In the genomic region with DNA sequence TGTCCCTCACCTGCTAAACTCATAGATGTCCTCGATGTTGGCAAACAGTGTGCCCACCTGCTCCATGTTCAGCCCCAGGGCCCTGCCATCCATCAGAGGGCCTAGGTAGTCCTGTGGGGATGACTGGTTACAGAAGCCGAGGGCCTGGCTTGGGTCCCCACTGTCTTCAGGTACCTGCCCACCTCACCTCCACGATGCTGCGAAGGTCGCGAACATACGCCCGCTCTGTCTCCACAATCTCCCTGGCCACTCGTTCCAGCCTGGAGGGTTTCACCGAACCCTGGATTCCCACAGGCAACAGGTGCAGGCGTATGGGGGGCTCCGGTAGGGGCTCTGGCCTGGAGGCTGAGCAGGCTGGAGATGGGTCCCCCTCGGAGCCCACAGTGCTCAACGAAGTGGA, we compare ENCODE assay signal across 8 mouse cellular contexts. TPM values are rescaled to one million over a fixed set of nuclear protein-coding genes. Genes with fewer than 3 reads are reported as not detected.
DNase-seq lines count a peak whose midpoint lies in the region; ATAC-seq and TF ChIP-seq lines count a peak whose summit lies in the region.

No protein-coding gene starts in this region.

- WGBS in heart, embryonic 10.5 days = 90% methylated on average over 14 of the region's 14 CpGs
- 95% methylated on average over 14 of the region's 14 CpGs for WGBS in midbrain, embryonic 10.5 days
- WGBS in midbrain, postnatal 0 days = 92% methylated on average over 14 of the region's 14 CpGs
- 94% methylated on average over 14 of the region's 14 CpGs for WGBS in limb, embryonic 11.5 days
- WGBS in stomach, embryonic 15.5 days = 89% methylated on average over 14 of the region's 14 CpGs

- peaks cover 53% of the 10 kb centered on the region for H3K36me3 ChIP-seq in heart, embryonic 10.5 days
- H3K36me3 ChIP-seq in midbrain, embryonic 10.5 days = peaks cover 56% of the 10 kb centered on the region
- H3K36me3 ChIP-seq in midbrain, postnatal 0 days (ENCODE audit: insufficient read depth, low read length) = no peaks in the 10 kb centered on the region
- peaks cover 16% of the 10 kb centered on the region for H3K36me3 ChIP-seq in limb, embryonic 11.5 days (ENCODE audit: control insufficient read depth, insufficient read depth, low read length)
- H3K36me3 ChIP-seq in stomach, embryonic 15.5 days = peaks cover 27% of the 10 kb centered on the region

- DNase-seq in heart, embryonic 10.5 days (ENCODE audit: low spot score) = no peak
- no peak for DNase-seq in heart, postnatal 4 days
- no peak for DNase-seq in midbrain, embryonic 10.5 days (ENCODE audit: low spot score)
- DNase-seq in midbrain, postnatal 0 days (ENCODE audit: low spot score) = no peak
- no peak for DNase-seq in limb, embryonic 11.5 days (ENCODE audit: low spot score)
- no peak for DNase-seq in thymus, postnatal 25 days
- DNase-seq in frontal cortex, adult 2 months (ENCODE audit: extremely low spot score in 1 of 2, low spot score in 1 of 2) = no peak

- H3K27me3 ChIP-seq in heart, embryonic 10.5 days (ENCODE audit: insufficient read depth, poor library complexity, severe bottlenecking) = no peaks in the 10 kb centered on the region
- no peaks in the 10 kb centered on the region for H3K27me3 ChIP-seq in midbrain, embryonic 10.5 days (ENCODE audit: low read depth, poor library complexity, severe bottlenecking)
- no peaks in the 10 kb centered on the region for H3K27me3 ChIP-seq in midbrain, postnatal 0 days (ENCODE audit: insufficient read depth, low read length)
- no peaks in the 10 kb centered on the region for H3K27me3 ChIP-seq in limb, embryonic 11.5 days (ENCODE audit: control insufficient read depth, insufficient read depth, low read length)
- no peaks in the 10 kb centered on the region for H3K27me3 ChIP-seq in stomach, embryonic 15.5 days (replicated peaks)

- no peak for TF ChIP-seq CTCF in midbrain, postnatal 0 days (IDR thresholded peaks at IDR 0.05)

- peaks cover 41% of the 10 kb centered on the region for H3K4me1 ChIP-seq in heart, embryonic 10.5 days
- H3K4me1 ChIP-seq in midbrain, embryonic 10.5 days = peaks cover 37% of the 10 kb centered on the region
- H3K4me1 ChIP-seq in midbrain, postnatal 0 days (ENCODE audit: insufficient read depth, low read length) = peaks cover 10% of the 10 kb centered on the region; the same call in 1 of the 2 replicates
- peaks cover 11% of the 10 kb centered on the region for H3K4me1 ChIP-seq in limb, embryonic 11.5 days (ENCODE audit: control insufficient read depth, insufficient read depth, low read length)
- H3K4me1 ChIP-seq in stomach, embryonic 15.5 days = peaks cover 20% of the 10 kb centered on the region

- H3K4me3 ChIP-seq in heart, embryonic 10.5 days = peak overlapping the region; percentile 87
- H3K4me3 ChIP-seq in midbrain, embryonic 10.5 days = peak overlapping the region; percentile 90
- H3K4me3 ChIP-seq in midbrain, postnatal 0 days (ENCODE audit: low read depth, low read length) = no peak overlapping the region
- peak overlapping the region; percentile 81; the same call in 1 of the 2 replicates for H3K4me3 ChIP-seq in limb, embryonic 11.5 days (ENCODE audit: low read depth, low read length)
- peak overlapping the region; percentile 63 for H3K4me3 ChIP-seq in stomach, embryonic 15.5 days (replicated peaks)

- no peaks in the 10 kb centered on the region for H3K9me3 ChIP-seq in heart, embryonic 10.5 days
- H3K9me3 ChIP-seq in midbrain, embryonic 10.5 days (replicated peaks) = no peaks in the 10 kb centered on the region
- H3K9me3 ChIP-seq in midbrain, postnatal 0 days (ENCODE audit: low read length) = no peaks in the 10 kb centered on the region
- H3K9me3 ChIP-seq in limb, embryonic 11.5 days (ENCODE audit: control insufficient read depth, low read length) = no peaks in the 10 kb centered on the region
- no peaks in the 10 kb centered on the region for H3K9me3 ChIP-seq in stomach, embryonic 15.5 days

- ATAC-seq in midbrain, postnatal 0 days (ENCODE audit: low FRiP score) = no peak
- ATAC-seq in limb, embryonic 11.5 days (ENCODE audit: insufficient number of reproducible peaks, low FRiP score, low TSS enrichment, low read depth) = no peak
- no peak for ATAC-seq in stomach, embryonic 15.5 days (ENCODE audit: insufficient read depth, low FRiP score, low read depth)

- H3K9ac ChIP-seq in midbrain, postnatal 0 days (replicated peaks; ENCODE audit: low read length, poor library complexity, severe bottlenecking) = no peak overlapping the region
- H3K9ac ChIP-seq in limb, embryonic 11.5 days (ENCODE audit: low read length) = no peak overlapping the region
- H3K9ac ChIP-seq in stomach, embryonic 15.5 days = no peak overlapping the region

- peak overlapping the region; percentile 26; the same call in 1 of the 2 replicates for H3K27ac ChIP-seq in heart, embryonic 10.5 days
- H3K27ac ChIP-seq in midbrain, embryonic 10.5 days (replicated peaks) = peak overlapping the region; percentile 94
- no peak overlapping the region for H3K27ac ChIP-seq in midbrain, postnatal 0 days (ENCODE audit: low read depth, low read length)
- H3K27ac ChIP-seq in limb, embryonic 11.5 days (replicated peaks; ENCODE audit: low read depth, low read length) = no peak overlapping the region
- H3K27ac ChIP-seq in stomach, embryonic 15.5 days = no peak overlapping the region

- no peak overlapping the region; the same call in 1 of the 2 replicates for H3K4me2 ChIP-seq in midbrain, postnatal 0 days (ENCODE audit: low read depth, low read length, poor library complexity, severe bottlenecking)
- peak overlapping the region; percentile 95 for H3K4me2 ChIP-seq in limb, embryonic 11.5 days (ENCODE audit: low read depth, severe bottlenecking)
- peak overlapping the region; percentile 69 for H3K4me2 ChIP-seq in stomach, embryonic 15.5 days

RNA-seq across cellular contexts. Expression of a gene that starts 2.3 kb away (rescaled TPM):
- polyA plus RNA-seq in heart, embryonic 10.5 days (2016; fragmentation: Nextera tagmentation; extraction: Ambion mirVana) = 68.3 and 75.1 TPM in 2 replicates
- 10 to 100 TPM; 42.1 to 42.9 TPM for total RNA-seq in heart, postnatal 4 days (2021)
- polyA plus RNA-seq in midbrain, embryonic 10.5 days (2016; fragmentation: Nextera tagmentation; extraction: Ambion mirVana) = 69.7 and 82.9 TPM in 2 replicates
- total RNA-seq in midbrain, postnatal 0 days (2014; rRNA removed) = 15.3 and 19.4 TPM in 2 replicates
- polyA plus RNA-seq in midbrain, postnatal 0 days (2015; fragmentation: Nextera tagmentation; extraction: Ambion mirVana) = 7.9 and 8.0 TPM in 2 replicates
- polyA plus RNA-seq in limb, embryonic 11.5 days (2014; fragmentation: Nextera tagmentation; extraction: Ambion mirVana) = 73.2 and 79.6 TPM in 2 replicates
- 48.4 and 52.3 TPM in 2 replicates for polyA plus RNA-seq in stomach, embryonic 15.5 days (2015; fragmentation: Nextera tagmentation; extraction: Ambion mirVana)
- polyA plus RNA-seq in frontal cortex, adult 2 months (2012; rRNA removed) = 4.3 and 6.3 TPM in 2 replicates

RNA-seq across cellular contexts. Expression of a gene that starts 10.0 kb away (rescaled TPM):
- polyA plus RNA-seq in heart, embryonic 10.5 days (2016; fragmentation: Nextera tagmentation; extraction: Ambion mirVana) = 13.7 and 15.1 TPM in 2 replicates
- total RNA-seq in heart, postnatal 4 days (2021) = 10 to 100 TPM; 12.7 to 12.9 TPM
- 4.6 and 5.1 TPM in 2 replicates for polyA plus RNA-seq in midbrain, embryonic 10.5 days (2016; fragmentation: Nextera tagmentation; extraction: Ambion mirVana)
- total RNA-seq in midbrain, postnatal 0 days (2014; rRNA removed) = 3.0 and 4.1 TPM in 2 replicates
- 2.9 and 3.4 TPM in 2 replicates for polyA plus RNA-seq in midbrain, postnatal 0 days (2015; fragmentation: Nextera tagmentation; extraction: Ambion mirVana)
- 5.6 and 6.1 TPM in 2 replicates for polyA plus RNA-seq in limb, embryonic 11.5 days (2014; fragmentation: Nextera tagmentation; extraction: Ambion mirVana)
- polyA plus RNA-seq in stomach, embryonic 15.5 days (2015; fragmentation: Nextera tagmentation; extraction: Ambion mirVana) = 20.2 and 21.4 TPM in 2 replicates
- polyA plus RNA-seq in frontal cortex, adult 2 months (2012; rRNA removed) = 3.1 and 3.9 TPM in 2 replicates

RNA-seq across cellular contexts. Expression of a gene that starts 19.6 kb away (rescaled TPM):
- polyA plus RNA-seq in heart, embryonic 10.5 days (2016; fragmentation: Nextera tagmentation; extraction: Ambion mirVana) = 726 and 844 TPM in 2 replicates
- 1,000 to 10,000 TPM in 1 of 2 experiments, 100 to 1,000 TPM in 1; 972 to 1,025 TPM for total RNA-seq in heart, postnatal 4 days (2021)
- 726 and 912 TPM in 2 replicates for polyA plus RNA-seq in midbrain, embryonic 10.5 days (2016; fragmentation: Nextera tagmentation; extraction: Ambion mirVana)
- 158 and 163 TPM in 2 replicates for total RNA-seq in midbrain, postnatal 0 days (2014; rRNA removed)
- polyA plus RNA-seq in midbrain, postnatal 0 days (2015; fragmentation: Nextera tagmentation; extraction: Ambion mirVana) = 536 and 539 TPM in 2 replicates
- 1,100 and 1,120 TPM in 2 replicates for polyA plus RNA-seq in limb, embryonic 11.5 days (2014; fragmentation: Nextera tagmentation; extraction: Ambion mirVana)
- 826 and 1,031 TPM in 2 replicates for polyA plus RNA-seq in stomach, embryonic 15.5 days (2015; fragmentation: Nextera tagmentation; extraction: Ambion mirVana)
- 618 and 661 TPM in 2 replicates for polyA plus RNA-seq in frontal cortex, adult 2 months (2012; rRNA removed)

RNA-seq across cellular contexts. Expression of a gene that starts 22.5 kb away (rescaled TPM):
- 58.8 and 62.0 TPM in 2 replicates for polyA plus RNA-seq in heart, embryonic 10.5 days (2016; fragmentation: Nextera tagmentation; extraction: Ambion mirVana)
- total RNA-seq in heart, postnatal 4 days (2021) = 10 to 100 TPM; 22.9 to 24.5 TPM
- polyA plus RNA-seq in midbrain, embryonic 10.5 days (2016; fragmentation: Nextera tagmentation; extraction: Ambion mirVana) = 58.9 and 61.0 TPM in 2 replicates
- 30.7 and 37.9 TPM in 2 replicates for total RNA-seq in midbrain, postnatal 0 days (2014; rRNA removed)
- polyA plus RNA-seq in midbrain, postnatal 0 days (2015; fragmentation: Nextera tagmentation; extraction: Ambion mirVana) = 41.6 and 43.2 TPM in 2 replicates
- 51.5 and 53.5 TPM in 2 replicates for polyA plus RNA-seq in limb, embryonic 11.5 days (2014; fragmentation: Nextera tagmentation; extraction: Ambion mirVana)
- polyA plus RNA-seq in stomach, embryonic 15.5 days (2015; fragmentation: Nextera tagmentation; extraction: Ambion mirVana) = 44.8 and 47.4 TPM in 2 replicates
- 32.8 and 39.2 TPM in 2 replicates for polyA plus RNA-seq in frontal cortex, adult 2 months (2012; rRNA removed)

RNA-seq across cellular contexts. Expression of a gene that starts 22.7 kb away (rescaled TPM):
- 79.8 and 81.3 TPM in 2 replicates for polyA plus RNA-seq in heart, embryonic 10.5 days (2016; fragmentation: Nextera tagmentation; extraction: Ambion mirVana)
- 10 to 100 TPM; 50.1 to 53.5 TPM for total RNA-seq in heart, postnatal 4 days (2021)
- polyA plus RNA-seq in midbrain, embryonic 10.5 days (2016; fragmentation: Nextera tagmentation; extraction: Ambion mirVana) = 89.8 and 90.8 TPM in 2 replicates
- total RNA-seq in midbrain, postnatal 0 days (2014; rRNA removed) = 80.3 and 84.2 TPM in 2 replicates
- 89.3 and 90.0 TPM in 2 replicates for polyA plus RNA-seq in midbrain, postnatal 0 days (2015; fragmentation: Nextera tagmentation; extraction: Ambion mirVana)
- polyA plus RNA-seq in limb, embryonic 11.5 days (2014; fragmentation: Nextera tagmentation; extraction: Ambion mirVana) = 83.5 and 94.9 TPM in 2 replicates
- 76.5 and 79.0 TPM in 2 replicates for polyA plus RNA-seq in stomach, embryonic 15.5 days (2015; fragmentation: Nextera tagmentation; extraction: Ambion mirVana)
- polyA plus RNA-seq in frontal cortex, adult 2 months (2012; rRNA removed) = 149 and 182 TPM in 2 replicates

Comparison
In these comparisons a context has a peak if more than half of its experiments do, and no peak if none do; other contexts are left out.
1. H3K27ac ChIP-seq: peak in heart, embryonic 10.5 days (single experiment) and midbrain, embryonic 10.5 days (single experiment); none in midbrain, postnatal 0 days (single experiment), limb, embryonic 11.5 days (single experiment) and stomach, embryonic 15.5 days (single experiment).